Comparison of ENCODE assay signal across 33 mouse cellular contexts in genomic region chr17:89449391-89449790, GRCm38 (mm10).
"Had no signal": no experiment of that assay in that cellular context is flagged by ENCODE, and none has a peak within 500 bp of the region (broad histone marks: within the 10 kb centered on the region; RNA-seq: fewer than 3 reads in every experiment).

No protein-coding gene starts in this region.

- H3K9me3 ChIP-seq: heart, embryonic 10.5 days; heart, embryonic 13.5 days; heart, embryonic 15.5 days; hindbrain, embryonic 10.5 days; hindbrain, embryonic 12.5 days; hindbrain, embryonic 13.5 days; hindbrain, embryonic 15.5 days; intestine, embryonic 15.5 days; kidney, embryonic 15.5 days had no signal

- DNase-seq: heart, adult 2 months; heart, postnatal 10 days; heart, postnatal 14 days; heart, postnatal 36 days; heart, postnatal 4 days; kidney, adult 11 months; kidney, adult 18-20 months; kidney, adult 8-10 months; kidney, postnatal 10 days; kidney, postnatal 36 days; kidney, postnatal 4 days; layer of hippocampus, adult 9-11 months; layer of hippocampus, postnatal 36 days had no signal

- H3K27me3 ChIP-seq: heart, embryonic 12.5 days; heart, embryonic 13.5 days; heart, embryonic 15.5 days; hindbrain, embryonic 12.5 days; hindbrain, embryonic 13.5 days; hindbrain, embryonic 15.5 days; intestine, embryonic 15.5 days; kidney, embryonic 15.5 days had no signal

- H3K27ac ChIP-seq: heart, adult 2 months; heart, embryonic 10.5 days; heart, embryonic 13.5 days; heart, embryonic 15.5 days; hindbrain, embryonic 10.5 days; hindbrain, embryonic 12.5 days; hindbrain, embryonic 13.5 days; hindbrain, embryonic 14.5 days; hindbrain, embryonic 15.5 days; hindbrain, postnatal 0 days; intestine, embryonic 15.5 days; kidney, embryonic 15.5 days; kidney, postnatal 0 days; layer of hippocampus, adult 2 months; left cerebral cortex, adult 2 months had no signal

- H3K4me3 ChIP-seq: heart, adult 2 months; heart, embryonic 10.5 days; heart, embryonic 12.5 days; heart, embryonic 13.5 days; heart, embryonic 15.5 days; hindbrain, embryonic 10.5 days; hindbrain, embryonic 12.5 days; hindbrain, embryonic 13.5 days; hindbrain, embryonic 15.5 days; intestine, embryonic 15.5 days; kidney, embryonic 15.5 days; layer of hippocampus, adult 2 months; left cerebral cortex, adult 2 months had no signal

- H3K4me2 ChIP-seq: heart, embryonic 11.5 days; heart, embryonic 12.5 days; heart, embryonic 13.5 days; heart, embryonic 15.5 days; hindbrain, embryonic 12.5 days; hindbrain, embryonic 13.5 days; hindbrain, embryonic 14.5 days; hindbrain, embryonic 15.5 days; intestine, embryonic 15.5 days; kidney, embryonic 15.5 days had no signal

- H3K9ac ChIP-seq: heart, embryonic 12.5 days; heart, embryonic 13.5 days; heart, embryonic 15.5 days; hindbrain, embryonic 12.5 days; hindbrain, embryonic 13.5 days; hindbrain, embryonic 14.5 days; hindbrain, embryonic 15.5 days; intestine, embryonic 15.5 days; kidney, embryonic 15.5 days had no signal

- H3K4me1 ChIP-seq: heart, embryonic 10.5 days; heart, embryonic 12.5 days; heart, embryonic 13.5 days; heart, embryonic 15.5 days; hindbrain, embryonic 10.5 days; hindbrain, embryonic 12.5 days; hindbrain, embryonic 13.5 days; hindbrain, embryonic 15.5 days; intestine, embryonic 15.5 days; kidney, embryonic 15.5 days had no signal

- ATAC-seq: hindbrain, embryonic 16.5 days; hindbrain, postnatal 0 days; inflammation-experienced regulatory T-cells, adult 6 months; intestine, embryonic 15.5 days; intestine, embryonic 16.5 days; intestine, postnatal 0 days had no signal

- H3K36me3 ChIP-seq: heart, embryonic 10.5 days; heart, embryonic 12.5 days; heart, embryonic 13.5 days; heart, embryonic 15.5 days; hindbrain, embryonic 10.5 days; hindbrain, embryonic 12.5 days; hindbrain, embryonic 13.5 days; hindbrain, embryonic 15.5 days; intestine, embryonic 15.5 days; kidney, embryonic 15.5 days had no signal
